Mouse (Mus musculus) E14TG2a.4 (cell line): ENCODE measurements around the gene Olfr548-ps1.

Experiments used
- H3K27me3 ChIP-seq: 2 replicates; pipeline ENCODE4 v1.6.1; 2014; ENCODE audit warnings: low read length, control low read depth; ENCODE audit not compliant: insufficient read depth
- H3K36me3 ChIP-seq: 2 replicates; pipeline ENCODE4 v1.6.1; 2014; ENCODE audit warnings: low read length, control low read depth; ENCODE audit not compliant: insufficient read depth
- H3K4me1 ChIP-seq: replicated peaks from 2 replicates; pipeline ENCODE4 v1.6.1; 2014; ENCODE audit warnings: low read depth, low read length, control low read depth
- H3K4me3 ChIP-seq: replicated peaks from 2 replicates; pipeline ENCODE4 v1.5.1; 2014; ENCODE audit warnings: mild to moderate bottlenecking, low read length
- H3K9me3 ChIP-seq: 2 replicates; pipeline ENCODE4 v1.6.1; 2014; ENCODE audit warnings: low read length, control low read depth
- CTCF ChIP-seq: conservative IDR thresholded peaks from 2 replicates; pipeline ENCODE4 v1.5.1; 2014; ENCODE audit warnings: low read length
- NANOG ChIP-seq: IDR thresholded peaks from 2 replicates; pipeline ENCODE4 v1.6.1; 2014; ENCODE audit warnings: borderline replicate concordance, low read length, mixed read lengths
- POU5F1 ChIP-seq: IDR thresholded peaks from 2 replicates; pipeline ENCODE4 v1.6.1; 2014; ENCODE audit warnings: low read length, borderline replicate concordance

The Olfr548-ps1 gene

GRCm38 (mm10) chr7:102512814-102513435 is 27.8 kb upstream of the Olfr548-ps1 start:
- TF ChIP-seq CTCF: no peak
- TF ChIP-seq NANOG: no peak
- no peak for TF ChIP-seq POU5F1
- Histone ChIP-seq H3K36me3 (no peaks in the 10 kb centered on the region), H3K4me1 (peaks cover 7% of the 10 kb centered on the region; the same call in 1 of the 2 replicates), H3K9me3 (no peaks in the 10 kb centered on the region), H3K4me3 (peak overlapping the region; percentile 79), H3K27me3 (peaks cover 57% of the 10 kb centered on the region)

- TF ChIP-seq NANOG: no peak
- TF ChIP-seq CTCF: no peak
- TF ChIP-seq POU5F1: no peak
- H3K9me3 ChIP-seq: no peaks in the 10 kb centered on the region
- H3K4me3 ChIP-seq: no peak overlapping the region
- H3K27me3 ChIP-seq: peaks cover 48% of the 10 kb centered on the region
- no peaks in the 10 kb centered on the region for H3K36me3 ChIP-seq
- peaks cover 7% of the 10 kb centered on the region; the same call in 1 of the 2 replicates for H3K4me1 ChIP-seq
These were observed 26.6 kb upstream of the Olfr548-ps1 start for GRCm38 (mm10) chr7:102514144-102514543.

- Histone ChIP-seq H3K9me3 (no peaks in the 10 kb centered on the region), H3K36me3 (no peaks in the 10 kb centered on the region), H3K4me1 (peaks cover 5% of the 10 kb centered on the region; the same call in 1 of the 2 replicates), H3K27me3 (peaks cover 40% of the 10 kb centered on the region), H3K4me3 (no peak overlapping the region)
- TF ChIP-seq NANOG (no peak), POU5F1 (no peak), CTCF (no peak)
These were observed 24.2 kb upstream of the Olfr548-ps1 start for GRCm38 (mm10) chr7:102516261-102517050.

- Histone ChIP-seq H3K4me3 (no peak overlapping the region), H3K4me1 (peaks cover 5% of the 10 kb centered on the region; the same call in 1 of the 2 replicates), H3K27me3 (peaks cover 36% of the 10 kb centered on the region), H3K9me3 (no peaks in the 10 kb centered on the region), H3K36me3 (no peaks in the 10 kb centered on the region)
- no peak for TF ChIP-seq CTCF
- no peak for TF ChIP-seq NANOG
- TF ChIP-seq POU5F1: no peak
These were observed 23.7 kb upstream of the Olfr548-ps1 start for GRCm38 (mm10) chr7:102517051-102517335.

GRCm38 (mm10) chr7:102529052-102529451 is 11.6 kb upstream of the Olfr548-ps1 start:
- Histone ChIP-seq H3K4me3 (no peak overlapping the region), H3K4me1 (no peaks in the 10 kb centered on the region)
- TF ChIP-seq POU5F1: no peak
- TF ChIP-seq CTCF: no peak
- TF ChIP-seq NANOG: no peak

GRCm38 (mm10) chr7:102534449-102534848 is 6.2 kb upstream of the Olfr548-ps1 start, which contains the start of gene Olfr547:
TSS of gene Olfr547 (plus strand) at chr7:102534749.
- H3K4me3 ChIP-seq: no peak within 1 kb of the TSS
- TF ChIP-seq NANOG: no peak
- TF ChIP-seq POU5F1: no peak
- no peak for TF ChIP-seq CTCF
- H3K27me3 ChIP-seq: no peaks in the 10 kb centered on the region

More at GRCm38 (mm10) chr7:102529052-102529451, 11.6 kb upstream of the Olfr548-ps1 start:
- Histone ChIP-seq H3K36me3 (no peaks in the 10 kb centered on the region), H3K27me3 (no peaks in the 10 kb centered on the region), H3K9me3 (no peaks in the 10 kb centered on the region)

GRCm38 (mm10) chr7:102541251-102541650 is 555 bp downstream of the Olfr548-ps1 start:
- H3K27me3 ChIP-seq: no peaks in the 10 kb centered on the region
- no peaks in the 10 kb centered on the region for H3K36me3 ChIP-seq
- TF ChIP-seq POU5F1: no peak
- TF ChIP-seq CTCF: no peak
- TF ChIP-seq NANOG: no peak
- H3K4me3 ChIP-seq: no peak overlapping the region
- H3K4me1 ChIP-seq: peaks cover 3% of the 10 kb centered on the region; the same call in 1 of the 2 replicates
- no peaks in the 10 kb centered on the region for H3K9me3 ChIP-seq

More at GRCm38 (mm10) chr7:102534449-102534848, 6.2 kb upstream of the Olfr548-ps1 start, which contains the start of gene Olfr547:
- H3K4me1 ChIP-seq: no peaks in the 10 kb centered on the region
- no peaks in the 10 kb centered on the region for H3K36me3 ChIP-seq
- no peaks in the 10 kb centered on the region for H3K9me3 ChIP-seq

- TF ChIP-seq NANOG (no peak), POU5F1 (no peak), CTCF (no peak)
- Histone ChIP-seq H3K36me3 (no peaks in the 10 kb centered on the region), H3K4me1 (no peaks in the 10 kb centered on the region), H3K4me3 (no peak within 1 kb of the TSS), H3K9me3 (no peaks in the 10 kb centered on the region), H3K27me3 (no peaks in the 10 kb centered on the region)
These were observed 8.9 kb downstream of the Olfr548-ps1 start, which contains the start of gene Olfr549 for GRCm38 (mm10) chr7:102549570-102549969. TSS of gene Olfr549 (plus strand) at chr7:102549870.
